Mouse (Mus musculus): Measurements from ENCODE around the gene Esrrb. TPM values are rescaled to one million over a fixed set of nuclear protein-coding genes. Genes with fewer than 3 reads are reported as not detected.

The Esrrb gene
- polyA plus RNA-seq, 1 experiment from 2014 or later: 3.7 TPM

- Histone ChIP-seq H3K4me3 (ENCODE audit: low read depth, low read length) (no peak overlapping the region; the same call in 1 of the 2 replicates), H3K4me1 (ENCODE audit: control insufficient read depth, insufficient read depth, low read length) (no peaks in the 10 kb centered on the region), H3K4me2 (ENCODE audit: low read depth, low read length) (peak overlapping the region; percentile 36), H3K27ac (ENCODE audit: low read depth, low read length) (0 out of 2 replicates have a peak overlapping the region, but pooled peaks have one; percentile 2), H3K27me3 (ENCODE audit: control insufficient read depth, insufficient read depth, low read length) (no peaks in the 10 kb centered on the region), H3K9me3 (ENCODE audit: control insufficient read depth, low read length) (no peaks in the 10 kb centered on the region), H3K36me3 (ENCODE audit: control insufficient read depth, insufficient read depth, low read length) (no peaks in the 10 kb centered on the region), H3K9ac (replicated peaks; ENCODE audit: low read depth, low read length) (no peak overlapping the region; the same call in 1 of the 2 replicates)
- ATAC-seq (ENCODE audit: low read depth): peak; percentile 93
- WGBS: 2% methylated on average over 13 of the region's 13 CpGs
Measured at GRCm38 (mm10) chr12:86433371-86433821, 72.5 kb downstream of the Esrrb start.

DNA sequence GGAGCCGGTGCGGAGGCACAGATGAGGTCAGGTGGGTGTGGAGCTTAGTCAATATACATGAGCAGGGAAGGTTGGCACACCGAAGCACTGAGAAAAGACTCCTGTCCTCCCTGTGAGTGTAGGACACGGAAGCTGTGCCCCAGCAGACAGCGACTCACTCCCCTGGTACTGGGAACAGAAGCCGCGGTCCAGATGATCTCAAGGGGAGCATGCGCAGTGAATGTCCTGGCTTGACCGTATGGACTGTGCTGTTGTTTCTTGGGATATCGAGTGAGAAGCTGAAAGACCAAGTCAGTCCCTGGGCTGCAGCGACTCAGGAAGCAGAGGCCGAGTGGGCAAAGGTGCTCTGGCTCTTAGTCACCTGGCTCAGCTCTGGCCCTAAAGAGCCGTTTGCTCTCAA, 74.7 kb downstream of the Esrrb start:
- WGBS: 86% methylated on average over 13 of the region's 13 CpGs
- no peak overlapping the region for H3K4me2 ChIP-seq (ENCODE audit: low read depth, low read length)
- H3K27ac ChIP-seq (ENCODE audit: low read depth, low read length): no peak overlapping the region
- H3K36me3 ChIP-seq (ENCODE audit: control insufficient read depth, insufficient read depth, low read length): no peaks in the 10 kb centered on the region
- no peaks in the 10 kb centered on the region for H3K4me1 ChIP-seq (ENCODE audit: control insufficient read depth, insufficient read depth, low read length)
- no peak overlapping the region for H3K9ac ChIP-seq (replicated peaks; ENCODE audit: low read depth, low read length)
- no peaks in the 10 kb centered on the region for H3K9me3 ChIP-seq (ENCODE audit: control insufficient read depth, low read length)
- no peak for ATAC-seq (ENCODE audit: low read depth)
- H3K4me3 ChIP-seq (ENCODE audit: low read depth, low read length): no peak overlapping the region
- H3K27me3 ChIP-seq (ENCODE audit: control insufficient read depth, insufficient read depth, low read length): no peaks in the 10 kb centered on the region

GRCm38 (mm10) chr12:86450848-86451247, 89.9 kb downstream of the Esrrb start:
- H3K9ac ChIP-seq (replicated peaks; ENCODE audit: low read depth, low read length): no peak overlapping the region
- no peaks in the 10 kb centered on the region for H3K27me3 ChIP-seq (ENCODE audit: control insufficient read depth, insufficient read depth, low read length)
- no peak overlapping the region for H3K27ac ChIP-seq (ENCODE audit: low read depth, low read length)
- no peaks in the 10 kb centered on the region for H3K9me3 ChIP-seq (ENCODE audit: control insufficient read depth, low read length)
- no peak overlapping the region for H3K4me3 ChIP-seq (ENCODE audit: low read depth, low read length)
- H3K4me2 ChIP-seq (ENCODE audit: low read depth, low read length): no peak overlapping the region
- H3K36me3 ChIP-seq (ENCODE audit: control insufficient read depth, insufficient read depth, low read length): no peaks in the 10 kb centered on the region
- no peak for ATAC-seq (ENCODE audit: low read depth)
- no peaks in the 10 kb centered on the region for H3K4me1 ChIP-seq (ENCODE audit: control insufficient read depth, insufficient read depth, low read length)
- 87% methylated on average over 5 of the region's 5 CpGs for WGBS

DNA sequence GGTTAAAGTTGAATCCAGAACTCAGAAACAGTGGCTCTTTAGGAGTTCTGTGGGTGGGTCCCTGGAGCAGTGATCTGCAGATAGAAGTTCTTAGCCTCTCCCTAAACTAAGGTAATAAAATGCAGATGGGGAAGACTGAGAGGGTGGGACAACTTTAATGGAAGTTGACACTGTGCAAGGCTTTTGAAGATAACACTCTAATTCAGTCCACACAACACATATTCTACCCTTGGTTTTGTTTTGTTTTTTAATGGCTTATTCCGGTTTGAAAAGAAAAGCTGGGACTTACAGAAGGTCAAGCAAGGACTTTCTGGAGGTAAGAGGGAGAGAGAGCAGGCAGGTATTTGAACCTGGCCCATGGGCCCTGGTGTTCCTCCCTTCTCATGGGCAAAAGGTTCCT, 94.1 kb downstream of the Esrrb start:
- Histone ChIP-seq H3K27ac (ENCODE audit: low read depth, low read length) (no peak overlapping the region), H3K27me3 (ENCODE audit: control insufficient read depth, insufficient read depth, low read length) (no peaks in the 10 kb centered on the region), H3K36me3 (ENCODE audit: control insufficient read depth, insufficient read depth, low read length) (no peaks in the 10 kb centered on the region), H3K9ac (replicated peaks; ENCODE audit: low read depth, low read length) (no peak overlapping the region), H3K9me3 (ENCODE audit: control insufficient read depth, low read length) (no peaks in the 10 kb centered on the region), H3K4me1 (ENCODE audit: control insufficient read depth, insufficient read depth, low read length) (no peaks in the 10 kb centered on the region), H3K4me2 (ENCODE audit: low read depth, low read length) (no peak overlapping the region), H3K4me3 (ENCODE audit: low read depth, low read length) (no peak overlapping the region)
- ATAC-seq (ENCODE audit: low read depth): no peak
- WGBS: 74% methylated on average over 1 of the region's 1 CpGs

GRCm38 (mm10) chr12:86462742-86463470, 102.0 kb downstream of the Esrrb start:
- Histone ChIP-seq H3K27ac (ENCODE audit: low read depth, low read length) (no peak overlapping the region), H3K9me3 (ENCODE audit: control insufficient read depth, low read length) (no peaks in the 10 kb centered on the region), H3K27me3 (ENCODE audit: control insufficient read depth, insufficient read depth, low read length) (no peaks in the 10 kb centered on the region), H3K4me3 (ENCODE audit: low read depth, low read length) (no peak overlapping the region), H3K36me3 (ENCODE audit: control insufficient read depth, insufficient read depth, low read length) (no peaks in the 10 kb centered on the region), H3K4me1 (ENCODE audit: control insufficient read depth, insufficient read depth, low read length) (no peaks in the 10 kb centered on the region), H3K4me2 (ENCODE audit: low read depth, low read length) (no peak overlapping the region), H3K9ac (replicated peaks; ENCODE audit: low read depth, low read length) (no peak overlapping the region)
- ATAC-seq (ENCODE audit: low read depth): no peak
- WGBS: 60% methylated on average over 9 of the region's 9 CpGs

DNA sequence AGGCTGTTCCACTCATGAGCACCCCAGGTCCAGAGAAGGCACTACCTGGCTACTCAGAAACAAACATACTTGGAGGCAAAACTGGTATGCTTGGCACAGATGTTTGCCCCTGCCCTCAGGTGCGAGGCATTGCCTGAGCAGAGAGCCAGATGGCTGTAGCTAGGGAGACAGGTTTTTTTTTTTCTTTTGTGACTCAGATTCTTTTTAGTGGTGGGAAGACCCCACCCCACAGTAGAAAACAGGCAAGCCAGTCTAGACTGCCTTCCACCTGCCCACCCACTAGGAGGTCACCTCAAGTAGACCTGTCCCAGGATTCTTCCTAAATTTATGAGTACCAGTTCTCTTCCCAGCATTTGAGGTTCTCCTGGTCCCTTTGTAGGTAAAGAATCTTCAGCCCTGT, 103.5 kb downstream of the Esrrb start:
- Histone ChIP-seq H3K27ac (ENCODE audit: low read depth, low read length) (no peak overlapping the region), H3K9me3 (ENCODE audit: control insufficient read depth, low read length) (no peaks in the 10 kb centered on the region), H3K27me3 (ENCODE audit: control insufficient read depth, insufficient read depth, low read length) (no peaks in the 10 kb centered on the region), H3K4me2 (ENCODE audit: low read depth, low read length) (no peak overlapping the region), H3K36me3 (ENCODE audit: control insufficient read depth, insufficient read depth, low read length) (no peaks in the 10 kb centered on the region), H3K9ac (replicated peaks; ENCODE audit: low read depth, low read length) (no peak overlapping the region), H3K4me1 (ENCODE audit: control insufficient read depth, insufficient read depth, low read length) (no peaks in the 10 kb centered on the region), H3K4me3 (ENCODE audit: low read depth, low read length) (no peak overlapping the region)
- 86% methylated on average over 1 of the region's 1 CpGs for WGBS
- no peak for ATAC-seq (ENCODE audit: low read depth)

DNA sequence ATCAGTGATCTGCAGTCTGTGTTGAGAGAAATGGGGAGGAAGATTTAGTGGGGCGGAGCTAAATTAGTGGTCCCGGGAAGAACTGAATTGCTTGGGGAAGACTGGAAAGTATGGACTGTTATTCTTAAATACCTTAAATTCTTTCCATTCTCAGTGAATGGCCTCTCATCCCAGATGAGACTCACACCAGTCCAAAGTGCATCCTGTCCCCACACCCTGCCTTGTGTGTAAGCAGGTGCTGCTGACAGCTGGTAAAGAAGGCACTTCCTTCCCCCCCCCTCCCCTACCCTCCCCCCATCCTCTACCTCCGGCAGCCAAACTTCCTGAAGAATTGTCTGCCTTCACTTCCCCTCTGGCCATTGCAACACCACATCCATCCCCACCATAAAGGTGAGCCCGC, 105.3 kb downstream of the Esrrb start:
- Histone ChIP-seq H3K9ac (replicated peaks; ENCODE audit: low read depth, low read length) (no peak overlapping the region), H3K4me2 (ENCODE audit: low read depth, low read length) (no peak overlapping the region), H3K27ac (ENCODE audit: low read depth, low read length) (no peak overlapping the region), H3K27me3 (ENCODE audit: control insufficient read depth, insufficient read depth, low read length) (no peaks in the 10 kb centered on the region), H3K4me3 (ENCODE audit: low read depth, low read length) (no peak overlapping the region), H3K36me3 (ENCODE audit: control insufficient read depth, insufficient read depth, low read length) (no peaks in the 10 kb centered on the region), H3K4me1 (ENCODE audit: control insufficient read depth, insufficient read depth, low read length) (no peaks in the 10 kb centered on the region), H3K9me3 (ENCODE audit: control insufficient read depth, low read length) (no peaks in the 10 kb centered on the region)
- ATAC-seq (ENCODE audit: low read depth): no peak
- 72% methylated on average over 4 of the region's 4 CpGs for WGBS

DNA sequence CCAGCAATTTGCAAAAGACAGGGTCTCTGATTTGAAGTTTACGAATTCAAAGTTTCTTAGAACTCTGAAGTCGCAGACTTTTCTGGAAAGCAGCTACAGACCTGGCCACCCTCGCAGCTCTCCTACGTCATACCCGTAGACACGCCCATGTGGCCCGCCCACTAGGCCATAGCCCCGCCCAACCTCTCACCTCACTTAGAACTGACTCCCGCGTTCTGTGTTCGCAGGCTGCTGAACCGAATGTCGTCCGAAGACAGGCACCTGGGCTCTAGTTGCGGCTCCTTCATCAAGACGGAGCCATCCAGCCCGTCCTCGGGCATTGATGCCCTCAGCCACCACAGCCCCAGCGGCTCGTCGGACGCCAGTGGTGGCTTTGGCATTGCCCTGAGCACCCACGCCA, 109.0 kb downstream of the Esrrb start:
- Histone ChIP-seq H3K4me1 (ENCODE audit: control insufficient read depth, insufficient read depth, low read length) (no peaks in the 10 kb centered on the region), H3K4me3 (ENCODE audit: low read depth, low read length) (no peak overlapping the region), H3K4me2 (ENCODE audit: low read depth, low read length) (no peak overlapping the region), H3K9me3 (ENCODE audit: control insufficient read depth, low read length) (no peaks in the 10 kb centered on the region), H3K27ac (ENCODE audit: low read depth, low read length) (no peak overlapping the region), H3K27me3 (ENCODE audit: control insufficient read depth, insufficient read depth, low read length) (no peaks in the 10 kb centered on the region), H3K9ac (replicated peaks; ENCODE audit: low read depth, low read length) (no peak overlapping the region), H3K36me3 (ENCODE audit: control insufficient read depth, insufficient read depth, low read length) (no peaks in the 10 kb centered on the region)
- 47% methylated on average over 23 of the region's 23 CpGs for WGBS
- ATAC-seq (ENCODE audit: low read depth): no peak

- H3K4me3 ChIP-seq (ENCODE audit: low read depth, low read length): no peak overlapping the region
- no peaks in the 10 kb centered on the region for H3K27me3 ChIP-seq (ENCODE audit: control insufficient read depth, insufficient read depth, low read length)
- no peaks in the 10 kb centered on the region for H3K36me3 ChIP-seq (ENCODE audit: control insufficient read depth, insufficient read depth, low read length)
- no peak for ATAC-seq (ENCODE audit: low read depth)
- 61% methylated on average over 6 of the region's 6 CpGs for WGBS
- H3K4me2 ChIP-seq (ENCODE audit: low read depth, low read length): no peak overlapping the region
- no peak overlapping the region for H3K27ac ChIP-seq (ENCODE audit: low read depth, low read length)
- no peaks in the 10 kb centered on the region for H3K9me3 ChIP-seq (ENCODE audit: control insufficient read depth, low read length)
- H3K4me1 ChIP-seq (ENCODE audit: control insufficient read depth, insufficient read depth, low read length): no peaks in the 10 kb centered on the region
- H3K9ac ChIP-seq (replicated peaks; ENCODE audit: low read depth, low read length): no peak overlapping the region
Measured at GRCm38 (mm10) chr12:86470912-86471311, 110.0 kb downstream of the Esrrb start.

All from neural tube, embryonic 14.5 days (tissue).